8 mouse cellular contexts compared by ENCODE assay signal in the genomic region with DNA sequence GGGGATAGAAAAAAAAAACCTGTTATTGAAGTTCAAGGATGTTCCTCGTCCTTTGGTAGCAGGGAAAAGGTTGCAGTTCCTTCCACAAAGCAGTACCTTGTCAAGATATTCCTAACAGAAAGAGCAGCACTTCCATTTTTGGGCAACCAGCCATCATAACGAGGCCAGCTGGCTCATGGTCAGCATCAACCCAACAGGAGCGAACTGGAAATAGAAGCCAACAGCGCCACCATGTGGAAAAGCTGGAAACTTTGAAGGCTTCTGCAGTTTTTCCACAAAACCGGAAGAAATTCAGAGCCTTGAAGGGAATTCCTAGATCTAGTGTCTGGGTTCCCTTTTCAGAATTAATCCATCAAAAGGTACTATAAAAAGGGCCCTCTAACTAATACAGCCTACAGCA.
DNase-seq lines count a peak whose midpoint lies in the region; ATAC-seq lines count a peak whose summit lies in the region.

No protein-coding gene starts in this region.

- no peak for ATAC-seq in hindbrain, embryonic 11.5 days (ENCODE audit: low FRiP score)
- ATAC-seq in hindbrain, embryonic 13.5 days (ENCODE audit: low FRiP score) = no peak
- ATAC-seq in forebrain, embryonic 15.5 days (replicated peaks) = peak; percentile 72

- no peaks in the 10 kb centered on the region for H3K4me1 ChIP-seq in hindbrain, embryonic 11.5 days (replicated peaks; ENCODE audit: control insufficient read depth, insufficient read depth, low read length)
- H3K4me1 ChIP-seq in hindbrain, embryonic 13.5 days (replicated peaks) = peaks cover 4% of the 10 kb centered on the region
- H3K4me1 ChIP-seq in forebrain, embryonic 15.5 days = no peaks in the 10 kb centered on the region
- H3K4me1 ChIP-seq in limb, embryonic 10.5 days = no peaks in the 10 kb centered on the region; the same call in 1 of the 2 replicates

- no peak overlapping the region for H3K4me3 ChIP-seq in hindbrain, embryonic 11.5 days (ENCODE audit: low read depth, low read length)
- H3K4me3 ChIP-seq in hindbrain, embryonic 13.5 days = no peak overlapping the region
- H3K4me3 ChIP-seq in forebrain, embryonic 15.5 days = no peak overlapping the region
- no peak overlapping the region for H3K4me3 ChIP-seq in limb, embryonic 10.5 days

- WGBS in hindbrain, embryonic 11.5 days = 37% methylated on average over 5 of the region's 5 CpGs
- 33% methylated on average over 5 of the region's 5 CpGs for WGBS in hindbrain, embryonic 13.5 days
- WGBS in forebrain, embryonic 15.5 days = 23% methylated on average over 5 of the region's 5 CpGs
- 46% methylated on average over 5 of the region's 5 CpGs for WGBS in limb, embryonic 10.5 days

- no peaks in the 10 kb centered on the region for H3K27me3 ChIP-seq in hindbrain, embryonic 11.5 days (ENCODE audit: control insufficient read depth, insufficient read depth, low read length)
- no peaks in the 10 kb centered on the region for H3K27me3 ChIP-seq in hindbrain, embryonic 13.5 days
- no peaks in the 10 kb centered on the region for H3K27me3 ChIP-seq in forebrain, embryonic 15.5 days
- H3K27me3 ChIP-seq in limb, embryonic 10.5 days (ENCODE audit: low read depth, poor library complexity, severe bottlenecking) = no peaks in the 10 kb centered on the region

- no peaks in the 10 kb centered on the region for H3K36me3 ChIP-seq in hindbrain, embryonic 11.5 days (ENCODE audit: control insufficient read depth, insufficient read depth, low read length)
- no peaks in the 10 kb centered on the region for H3K36me3 ChIP-seq in hindbrain, embryonic 13.5 days
- no peaks in the 10 kb centered on the region for H3K36me3 ChIP-seq in forebrain, embryonic 15.5 days
- H3K36me3 ChIP-seq in limb, embryonic 10.5 days = no peaks in the 10 kb centered on the region

- H3K27ac ChIP-seq in hindbrain, embryonic 11.5 days (ENCODE audit: low read depth, low read length) = no peak overlapping the region
- H3K27ac ChIP-seq in hindbrain, embryonic 13.5 days = no peak overlapping the region
- H3K27ac ChIP-seq in forebrain, embryonic 15.5 days (replicated peaks) = no peak overlapping the region
- H3K27ac ChIP-seq in limb, embryonic 10.5 days = no peak overlapping the region

- no peak overlapping the region for H3K9ac ChIP-seq in hindbrain, embryonic 11.5 days (ENCODE audit: low read depth, low read length)
- H3K9ac ChIP-seq in hindbrain, embryonic 13.5 days = no peak overlapping the region
- no peak overlapping the region for H3K9ac ChIP-seq in forebrain, embryonic 15.5 days (replicated peaks)

- H3K9me3 ChIP-seq in hindbrain, embryonic 11.5 days (ENCODE audit: control insufficient read depth, low read length) = no peaks in the 10 kb centered on the region
- H3K9me3 ChIP-seq in hindbrain, embryonic 13.5 days = no peaks in the 10 kb centered on the region
- H3K9me3 ChIP-seq in forebrain, embryonic 15.5 days = no peaks in the 10 kb centered on the region
- H3K9me3 ChIP-seq in limb, embryonic 10.5 days (replicated peaks) = no peaks in the 10 kb centered on the region

- DNase-seq in hindbrain, embryonic 11.5 days (ENCODE audit: low spot score) = peak; percentile 54
- peak; percentile 88 for DNase-seq in brain, adult 2 months (ENCODE audit: low read depth, low spot score)
- peak; percentile 9 to 58 for DNase-seq in kidney, adult 8-10 months
- DNase-seq in limb, embryonic 10.5 days (ENCODE audit: low spot score) = peak; percentile 47
- peak; percentile 71 for DNase-seq in right cerebral cortex, postnatal 14 days
- DNase-seq in spleen, postnatal 4 days (ENCODE audit: low spot score in 2 of 2) = no peak

- no peak overlapping the region for H3K4me2 ChIP-seq in hindbrain, embryonic 11.5 days (replicated peaks; ENCODE audit: low read depth, low read length)
- no peak overlapping the region for H3K4me2 ChIP-seq in hindbrain, embryonic 13.5 days
- H3K4me2 ChIP-seq in forebrain, embryonic 15.5 days (replicated peaks) = no peak overlapping the region

Comparison
In these comparisons a context has a peak if more than half of its experiments do, and no peak if none do; other contexts are left out.
1. DNase-seq: peak in hindbrain, embryonic 11.5 days (single experiment), brain, adult 2 months (single experiment), kidney, adult 8-10 months (2 of 2), limb, embryonic 10.5 days (single experiment) and right cerebral cortex, postnatal 14 days (single experiment); none in spleen, postnatal 4 days (0 of 2).